Mouse (Mus musculus): ENCODE measurements around the gene 1700021F07Rik.

1700021F07Rik gene

GRCm38 (mm10) chr2:173522376-173522775 lies at the start of gene 1700021F07Rik:
1700021F07Rik (plus strand) TSS chr2:173522586.
- no peak for DNase-seq

GRCm38 (mm10) chr2:173473233-173473632 lies 49.2 kb upstream of the 1700021F07Rik start:
- no peak for DNase-seq

- no peak for DNase-seq
Measured at GRCm38 (mm10) chr2:173479050-173479449, 43.3 kb upstream of the 1700021F07Rik start.

GRCm38 (mm10) chr2:173484486-173484885 lies 37.9 kb upstream of the 1700021F07Rik start:
- DNase-seq: no peak

GRCm38 (mm10) chr2:173499612-173500011 lies 22.8 kb upstream of the 1700021F07Rik start:
- no peak for DNase-seq

GRCm38 (mm10) chr2:173513977-173514376 lies 8.4 kb upstream of the 1700021F07Rik start:
- DNase-seq: no peak

- DNase-seq: no peak
Measured at GRCm38 (mm10) chr2:173515186-173515585, 7.2 kb upstream of the 1700021F07Rik start.

- no peak for DNase-seq
Measured at GRCm38 (mm10) chr2:173516150-173516855, 6.1 kb upstream of the 1700021F07Rik start.

- no peak for DNase-seq
Measured at GRCm38 (mm10) chr2:173528493-173528892, 6.1 kb downstream of the 1700021F07Rik start.

- no peak for DNase-seq
Measured at GRCm38 (mm10) chr2:173532711-173533462, 10.5 kb downstream of the 1700021F07Rik start.

- peak; percentile 57 for DNase-seq
Measured at GRCm38 (mm10) chr2:173534581-173534980, 12.2 kb downstream of the 1700021F07Rik start.

GRCm38 (mm10) chr2:173535390-173535789 lies 13.0 kb downstream of the 1700021F07Rik start:
- DNase-seq: no peak

- DNase-seq: no peak
Measured at GRCm38 (mm10) chr2:173535886-173536285, 13.5 kb downstream of the 1700021F07Rik start.

- DNase-seq: no peak
Measured at GRCm38 (mm10) chr2:173539781-173540180, 17.4 kb downstream of the 1700021F07Rik start.

GRCm38 (mm10) chr2:173541748-173542147 lies 19.4 kb downstream of the 1700021F07Rik start:
- peak; percentile 21 for DNase-seq

- no peak for DNase-seq
Measured at GRCm38 (mm10) chr2:173542716-173543115, 20.3 kb downstream of the 1700021F07Rik start.

- peak; percentile 89 for DNase-seq
Measured at GRCm38 (mm10) chr2:173545992-173546703, 23.8 kb downstream of the 1700021F07Rik start.

- DNase-seq: no peak
Measured at GRCm38 (mm10) chr2:173549236-173549635, 26.9 kb downstream of the 1700021F07Rik start.

- no peak for DNase-seq
Measured at GRCm38 (mm10) chr2:173550681-173551080, 28.3 kb downstream of the 1700021F07Rik start.

GRCm38 (mm10) chr2:173553863-173554262 lies 31.5 kb downstream of the 1700021F07Rik start:
- DNase-seq: peak; percentile 67

GRCm38 (mm10) chr2:173558754-173559396 lies 36.5 kb downstream of the 1700021F07Rik start:
- no peak for DNase-seq

- DNase-seq: peak; percentile 81
Measured at GRCm38 (mm10) chr2:173561851-173562442, 39.6 kb downstream of the 1700021F07Rik start.

All from thymus, postnatal 14 days (tissue).